Mouse (Mus musculus) neural tube, embryonic 12.5 days (tissue): ENCODE measurements around the gene Adsl. TPM values are rescaled to one million over a fixed set of nuclear protein-coding genes. Genes with fewer than 3 reads are reported as not detected.

ENCODE experiments used
- ATAC-seq: fragments of 200-750 bp; cut with Nextera tagmentation; 2 replicates; pipeline ENCODE4 v1.8.0; 2017; ENCODE audit warnings: low read depth, mild to moderate bottlenecking, moderate TSS enrichment, moderate library complexity; ENCODE audit not compliant: low FRiP score
- H3K27ac ChIP-seq: fragments of 300-500 bp; sonication (generic); 2 replicates; pipeline ENCODE4 v1.5.1; 2016
- H3K27me3 ChIP-seq: fragments of 300-500 bp; sonication (generic); replicated peaks from 2 replicates; pipeline ENCODE4 v1.6.1; 2016; ENCODE audit warnings: mild to moderate bottlenecking
- H3K36me3 ChIP-seq: fragments of 300-500 bp; sonication (generic); 2 replicates; pipeline ENCODE4 v1.6.1; 2016; ENCODE audit warnings: mild to moderate bottlenecking
- H3K4me1 ChIP-seq: fragments of 300-500 bp; sonication (generic); 2 replicates; pipeline ENCODE4 v1.6.1; 2016
- H3K4me2 ChIP-seq: fragments of 300-500 bp; sonication (generic); replicated peaks from 2 replicates; pipeline ENCODE4 v1.6.1; 2016; ENCODE audit warnings: mild to moderate bottlenecking
- H3K4me3 ChIP-seq: fragments of 300-500 bp; sonication (generic); 2 replicates; pipeline ENCODE4 v1.5.1; 2016
- H3K9ac ChIP-seq: fragments of 300-500 bp; sonication (generic); 2 replicates; pipeline ENCODE4 v1.6.1; 2016; ENCODE audit warnings: mild to moderate bottlenecking
- H3K9me3 ChIP-seq: fragments of 300-500 bp; sonication (generic); 2 replicates; pipeline ENCODE4 v1.6.1; 2016; ENCODE audit warnings: mild to moderate bottlenecking
- WGBS: fragments of 180-500 bp; shearing (Covaris S2); methylation state at CpG from one replicate; pipeline ENCODE4 v1.1.7; 2016; 5-methylcytosine and 5-hydroxymethylcytosine counted together
- polyA plus RNA-seq: library from polyadenylated mRNA; unstranded; fragments of >200 nt; fragmentation: Nextera tagmentation; extraction: Ambion mirVana; gene quantifications from 2 replicates; pipeline ENCODE4 v1.2.1, GENCODE M21; 2016

The Adsl gene
- polyA plus RNA-seq, 1 experiment from 2014 or later: 120 TPM

DNA sequence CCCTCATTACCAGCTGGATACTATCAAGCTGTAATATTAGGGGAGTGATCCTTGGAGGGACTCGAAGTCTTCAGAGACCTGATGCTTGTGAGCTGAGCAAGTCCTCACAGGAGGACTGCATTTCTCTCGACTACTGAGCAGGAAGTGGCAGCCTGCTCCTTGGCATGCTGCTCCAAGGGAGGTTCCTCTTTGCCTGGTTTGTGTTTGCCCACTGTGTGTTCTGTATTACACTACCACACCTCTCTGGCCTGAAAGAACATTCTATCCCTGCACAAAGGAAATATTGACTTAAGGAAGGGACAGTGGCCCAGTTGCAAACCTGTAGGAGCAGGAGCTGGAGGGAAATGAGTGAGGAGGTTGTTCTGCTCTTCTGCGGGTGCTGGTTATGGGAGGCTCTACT lies 41.4 kb downstream of the Adsl start:
- ATAC-seq: no peak
- H3K9ac ChIP-seq: no peak overlapping the region

GRCm38 (mm10) chr15:80994959-80995358 lies 46.7 kb downstream of the Adsl start:
- no peak overlapping the region for H3K27ac ChIP-seq
- no peaks in the 10 kb centered on the region for H3K9me3 ChIP-seq
- 90% methylated on average over 5 of the region's 5 CpGs for WGBS
- H3K4me2 ChIP-seq: no peak overlapping the region
- no peak overlapping the region for H3K4me3 ChIP-seq
- no peaks in the 10 kb centered on the region for H3K4me1 ChIP-seq
- no peaks in the 10 kb centered on the region for H3K27me3 ChIP-seq
- H3K9ac ChIP-seq: no peak overlapping the region
- no peak for ATAC-seq
- H3K36me3 ChIP-seq: no peaks in the 10 kb centered on the region

More for the DNA sequence above, 41.4 kb downstream of the Adsl start:
- Histone ChIP-seq H3K9me3 (no peaks in the 10 kb centered on the region), H3K4me3 (no peak overlapping the region), H3K4me2 (no peak overlapping the region), H3K36me3 (no peaks in the 10 kb centered on the region), H3K4me1 (no peaks in the 10 kb centered on the region), H3K27ac (no peak overlapping the region), H3K27me3 (no peaks in the 10 kb centered on the region)
- 79% methylated on average over 3 of the region's 3 CpGs for WGBS

- Histone ChIP-seq H3K9ac (no peak overlapping the region), H3K27ac (no peak overlapping the region), H3K36me3 (no peaks in the 10 kb centered on the region), H3K4me1 (no peaks in the 10 kb centered on the region), H3K4me3 (no peak overlapping the region), H3K9me3 (no peaks in the 10 kb centered on the region), H3K27me3 (no peaks in the 10 kb centered on the region), H3K4me2 (no peak overlapping the region)
- 84% methylated on average over 6 of the region's 6 CpGs for WGBS
- ATAC-seq: no peak
Measured at GRCm38 (mm10) chr15:80996090-80996835, 48.0 kb downstream of the Adsl start.

GRCm38 (mm10) chr15:80997077-80997476 lies 48.8 kb downstream of the Adsl start:
- no peak for ATAC-seq
- Histone ChIP-seq H3K27ac (no peak overlapping the region), H3K36me3 (no peaks in the 10 kb centered on the region), H3K9ac (no peak overlapping the region), H3K9me3 (no peaks in the 10 kb centered on the region), H3K4me1 (no peaks in the 10 kb centered on the region), H3K4me2 (no peak overlapping the region), H3K27me3 (no peaks in the 10 kb centered on the region), H3K4me3 (no peak overlapping the region)
- WGBS: 69% methylated on average over 1 of the region's 1 CpGs

- Histone ChIP-seq H3K4me3 (no peak overlapping the region), H3K9ac (no peak overlapping the region), H3K36me3 (peaks cover 14% of the 10 kb centered on the region), H3K9me3 (no peaks in the 10 kb centered on the region), H3K27ac (no peak overlapping the region), H3K4me1 (no peaks in the 10 kb centered on the region), H3K4me2 (no peak overlapping the region), H3K27me3 (no peaks in the 10 kb centered on the region)
- no peak for ATAC-seq
- 57% methylated on average over 4 of the region's 4 CpGs for WGBS
Measured at GRCm38 (mm10) chr15:81000419-81001138, 52.3 kb downstream of the Adsl start.

- Histone ChIP-seq H3K36me3 (peaks cover 47% of the 10 kb centered on the region), H3K9ac (no peak overlapping the region), H3K27ac (no peak overlapping the region), H3K9me3 (no peaks in the 10 kb centered on the region), H3K27me3 (no peaks in the 10 kb centered on the region), H3K4me1 (no peaks in the 10 kb centered on the region), H3K4me3 (no peak overlapping the region), H3K4me2 (no peak overlapping the region)
- WGBS: 84% methylated on average over 10 of the region's 10 CpGs
- no peak for ATAC-seq
Measured at GRCm38 (mm10) chr15:81006127-81006735, 57.9 kb downstream of the Adsl start.

GRCm38 (mm10) chr15:81007339-81007738 lies 59.0 kb downstream of the Adsl start:
- H3K4me3 ChIP-seq: no peak overlapping the region
- H3K9ac ChIP-seq: no peak overlapping the region
- no peak overlapping the region for H3K27ac ChIP-seq
- no peak for ATAC-seq
- H3K9me3 ChIP-seq: no peaks in the 10 kb centered on the region
- no peaks in the 10 kb centered on the region for H3K27me3 ChIP-seq
- H3K36me3 ChIP-seq: peaks cover 55% of the 10 kb centered on the region
- no peak overlapping the region for H3K4me2 ChIP-seq
- no peaks in the 10 kb centered on the region for H3K4me1 ChIP-seq
- 95% methylated on average over 9 of the region's 9 CpGs for WGBS

DNA sequence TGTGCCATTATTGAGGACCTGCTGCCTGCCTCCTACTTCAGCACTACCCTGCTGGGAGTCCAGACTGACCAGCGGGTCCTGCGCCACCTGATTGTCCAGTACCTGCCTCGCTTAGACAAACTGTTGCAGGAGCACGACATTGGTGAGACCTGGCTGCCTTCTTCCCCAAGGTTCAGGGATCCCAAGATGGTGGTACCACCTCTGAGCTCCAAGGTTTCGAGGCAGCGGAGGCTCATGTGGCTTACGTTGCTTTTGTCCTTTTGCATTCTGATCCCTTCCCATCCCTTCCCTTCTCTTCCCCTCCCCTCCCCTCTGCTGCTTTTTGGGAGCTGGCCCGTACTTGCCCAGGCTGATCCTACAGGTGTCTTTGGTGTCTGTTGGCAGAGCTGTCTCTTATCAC lies 59.6 kb downstream of the Adsl start:
- H3K27ac ChIP-seq: no peak overlapping the region

DNA sequence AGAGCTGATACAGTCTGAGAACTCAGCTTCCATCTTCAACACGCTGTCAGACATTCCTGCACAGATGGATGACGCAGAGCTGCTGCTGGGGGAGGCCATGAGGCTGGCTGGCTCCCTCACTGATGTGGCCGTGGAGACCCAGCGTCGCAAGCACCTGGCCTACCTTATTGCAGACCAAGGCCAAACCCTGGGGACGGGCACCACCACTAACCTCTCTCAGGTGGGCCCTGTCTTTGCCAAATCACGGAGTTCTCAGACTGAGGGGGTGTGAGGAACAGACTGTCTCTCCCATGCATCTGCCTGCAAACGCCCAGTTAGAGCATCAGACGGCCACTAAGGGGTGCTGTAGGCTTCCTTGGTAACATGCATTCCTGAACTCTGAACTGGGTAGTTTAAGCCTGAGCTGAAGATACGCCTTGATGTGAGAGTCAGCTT lies 60.4 kb downstream of the Adsl start:
- no peak for ATAC-seq
- no peaks in the 10 kb centered on the region for H3K9me3 ChIP-seq
- no peaks in the 10 kb centered on the region for H3K27me3 ChIP-seq
- no peaks in the 10 kb centered on the region for H3K4me1 ChIP-seq
- 65% methylated on average over 10 of the region's 10 CpGs for WGBS
- H3K4me2 ChIP-seq: no peak overlapping the region
- no peak overlapping the region for H3K4me3 ChIP-seq
- peaks cover 57% of the 10 kb centered on the region for H3K36me3 ChIP-seq
- H3K9ac ChIP-seq: no peak overlapping the region
- H3K27ac ChIP-seq: no peak overlapping the region

More for the DNA sequence above, 59.6 kb downstream of the Adsl start:
- WGBS: 87% methylated on average over 8 of the region's 8 CpGs
- H3K4me3 ChIP-seq: no peak overlapping the region
- ATAC-seq: no peak
- H3K27me3 ChIP-seq: no peaks in the 10 kb centered on the region
- H3K36me3 ChIP-seq: peaks cover 56% of the 10 kb centered on the region
- H3K4me2 ChIP-seq: no peak overlapping the region
- H3K4me1 ChIP-seq: no peaks in the 10 kb centered on the region
- no peaks in the 10 kb centered on the region for H3K9me3 ChIP-seq
- no peak overlapping the region for H3K9ac ChIP-seq

- Histone ChIP-seq H3K9me3 (no peaks in the 10 kb centered on the region), H3K27me3 (no peaks in the 10 kb centered on the region), H3K4me3 (no peak overlapping the region), H3K4me2 (no peak overlapping the region), H3K9ac (no peak overlapping the region), H3K36me3 (peaks cover 63% of the 10 kb centered on the region), H3K4me1 (no peaks in the 10 kb centered on the region), H3K27ac (no peak overlapping the region)
- 83% methylated on average over 7 of the region's 7 CpGs for WGBS
- ATAC-seq: no peak
Measured at GRCm38 (mm10) chr15:81010114-81010513, 61.8 kb downstream of the Adsl start.

DNA sequence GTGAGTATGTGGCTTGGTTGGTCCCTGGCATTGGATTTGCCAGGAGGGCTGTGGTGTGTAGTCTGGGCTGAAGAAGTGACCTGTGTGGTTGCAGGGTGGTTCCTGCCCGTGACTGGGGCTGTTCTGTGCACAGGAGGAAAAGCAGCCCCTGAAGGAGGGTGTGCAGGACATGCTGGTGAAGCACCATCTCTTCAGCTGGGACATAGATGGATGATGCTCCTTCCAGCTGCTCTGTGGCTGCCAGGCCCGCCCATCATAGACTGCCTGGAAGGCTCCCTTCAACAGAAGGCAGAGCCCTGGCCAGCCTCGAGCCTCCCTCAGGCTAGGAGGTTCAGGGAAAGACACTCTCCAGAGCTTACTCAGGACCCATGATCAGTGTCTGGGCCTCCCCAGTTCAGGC lies 63.2 kb downstream of the Adsl start:
- H3K4me1 ChIP-seq: no peaks in the 10 kb centered on the region
- no peak overlapping the region for H3K27ac ChIP-seq
- H3K4me2 ChIP-seq: no peak overlapping the region
- H3K36me3 ChIP-seq: peaks cover 72% of the 10 kb centered on the region
- no peak overlapping the region for H3K9ac ChIP-seq
- H3K27me3 ChIP-seq: no peaks in the 10 kb centered on the region
- H3K4me3 ChIP-seq: no peak overlapping the region
- no peaks in the 10 kb centered on the region for H3K9me3 ChIP-seq
- no peak for ATAC-seq
- WGBS: 66% methylated on average over 3 of the region's 3 CpGs

GRCm38 (mm10) chr15:81012359-81012758 lies 64.1 kb downstream of the Adsl start:
- no peak overlapping the region for H3K9ac ChIP-seq

More at GRCm38 (mm10) chr15:81012359-81012758, 64.1 kb downstream of the Adsl start:
- H3K27me3 ChIP-seq: no peaks in the 10 kb centered on the region
- no peak overlapping the region for H3K4me2 ChIP-seq
- H3K9me3 ChIP-seq: no peaks in the 10 kb centered on the region
- H3K27ac ChIP-seq: no peak overlapping the region
- no peak overlapping the region for H3K4me3 ChIP-seq
- H3K4me1 ChIP-seq: no peaks in the 10 kb centered on the region
- no peak for ATAC-seq
- H3K36me3 ChIP-seq: peaks cover 78% of the 10 kb centered on the region
- 92% methylated on average over 4 of the region's 4 CpGs for WGBS
